Mouse (Mus musculus): ENCODE measurements at regions not wholly inside any gene's neighbourhood (a gene's known extent, or its start where the extent isn't known, plus 50 kb on each side); places are given as distances from the start of the nearest gene placed in this dataset.

DNA sequence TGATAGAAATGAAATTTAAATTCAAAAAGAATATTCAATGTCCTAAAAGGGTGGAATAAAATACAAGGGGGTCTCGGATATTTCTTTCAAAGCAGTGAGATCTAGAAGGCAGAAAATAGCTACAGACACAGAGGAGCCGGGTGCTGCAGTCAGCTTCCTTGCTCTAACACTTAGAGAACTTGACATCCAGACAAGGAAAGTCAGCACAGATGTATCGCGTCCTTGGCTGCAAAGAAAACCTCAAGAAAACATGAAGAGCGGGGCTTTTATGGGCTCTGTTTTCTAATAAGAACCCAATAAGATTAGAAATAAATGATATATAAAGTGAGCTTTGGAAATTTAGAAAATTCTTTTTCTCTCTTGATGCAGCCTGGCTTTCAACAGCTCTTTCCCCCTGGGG is 53.1 kb upstream of the Glis3 start:
- no peak for TF ChIP-seq CTCF (IDR thresholded peaks at IDR 0.05; ENCODE audit: low read depth, low read length)
- no peak for TF ChIP-seq POLR2A (IDR thresholded peaks at IDR 0.05; ENCODE audit: borderline replicate concordance, low read depth, low read length)
